Mouse (Mus musculus): ENCODE measurements around the gene Ghrl.

DNA sequence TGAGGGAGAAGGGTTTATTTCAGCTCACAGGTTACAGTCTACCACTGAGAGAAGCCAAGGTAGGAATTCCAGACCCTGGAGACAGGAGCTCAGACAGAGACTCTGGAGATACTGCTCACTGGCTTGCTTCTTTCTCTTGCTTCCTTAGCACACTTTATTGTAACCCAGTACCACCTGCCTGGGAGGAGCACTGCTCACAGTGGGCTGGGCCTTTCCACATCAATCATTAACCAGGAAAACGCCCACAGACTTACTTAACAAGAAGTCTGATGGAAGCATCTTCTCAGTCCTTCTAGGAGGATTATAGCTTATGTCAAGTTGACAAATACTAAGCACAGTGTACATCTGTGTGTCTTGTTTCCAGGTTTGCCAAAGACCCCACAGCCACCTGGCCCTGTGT, 4.9 kb downstream of the Ghrl start:
- TF ChIP-seq CTCF (IDR thresholded peaks at IDR 0.05; ENCODE audit: low read depth) (no peak), EP300 (IDR thresholded peaks at IDR 0.05; ENCODE audit: low read depth) (no peak)

Data from liver, embryonic 14.5 days (tissue).